Mouse (Mus musculus) lung, postnatal 10 days (tissue): ENCODE results near the gene Tiam1.

Experiments
- DNase-seq: peaks from one replicate; pipeline ENCODE4 v3.0.0; 2021

Gene Tiam1

GRCm38 (mm10) chr16:89765470-89765869, 378.1 kb downstream of the Tiam1 start:
- DNase-seq, result peak; percentile 16

GRCm38 (mm10) chr16:89763812-89764211, 379.8 kb downstream of the Tiam1 start:
- DNase-seq, result no peak

- DNase-seq, result no peak
Observed at GRCm38 (mm10) chr16:89762523-89762922, 381.0 kb downstream of the Tiam1 start.

- peak; percentile 42 for DNase-seq
Observed at GRCm38 (mm10) chr16:89762096-89762495, 381.5 kb downstream of the Tiam1 start.

GRCm38 (mm10) chr16:89757384-89757783, 386.2 kb downstream of the Tiam1 start:
- DNase-seq, result no peak

- no peak for DNase-seq
Observed at GRCm38 (mm10) chr16:89754709-89755108, 388.9 kb downstream of the Tiam1 start.

- peak; percentile 47 for DNase-seq
Observed at GRCm38 (mm10) chr16:89747864-89748263, 395.7 kb downstream of the Tiam1 start.

- no peak for DNase-seq
Observed at GRCm38 (mm10) chr16:89739559-89739958, 404.0 kb downstream of the Tiam1 start.

GRCm38 (mm10) chr16:89738963-89739362, 404.6 kb downstream of the Tiam1 start:
- no peak for DNase-seq
